In genomic region chr7:118252349-118252748, GRCm38 (mm10) we compare ENCODE assay signal across 8 mouse cellular contexts. TPM values are rescaled to one million over a fixed set of nuclear protein-coding genes. Genes with fewer than 3 reads are reported as not detected.
A peak's percentile ranks its signal among the peaks of the same experiment; 100 is the strongest.
DNase-seq lines count a peak whose midpoint lies in the region; ATAC-seq and TF ChIP-seq lines count a peak whose summit lies in the region.

No protein-coding gene starts in this region.

- no peaks in the 10 kb centered on the region for H3K9me3 ChIP-seq in hindbrain, embryonic 14.5 days (ENCODE audit: control insufficient read depth, low read length)

- no peak overlapping the region for H3K4me3 ChIP-seq in left cerebral cortex, adult 2 months
- H3K4me3 ChIP-seq in hindbrain, embryonic 14.5 days (replicated peaks; ENCODE audit: low read length): no peak overlapping the region

- ATAC-seq in monocyte, adult 5-6 weeks (replicated peaks; ENCODE audit: insufficient number of reproducible peaks, low FRiP score, low TSS enrichment, poor library complexity, severe bottlenecking): no peak
- no peak for ATAC-seq in hindbrain, embryonic 14.5 days (ENCODE audit: low FRiP score)

- peaks cover 5% of the 10 kb centered on the region; the same call in 1 of the 2 replicates for H3K4me1 ChIP-seq in hindbrain, embryonic 14.5 days (replicated peaks; ENCODE audit: control insufficient read depth, insufficient read depth, low read length)

- peak; percentile 23 for DNase-seq in ovary, postnatal 36 days (ENCODE audit: low spot score)
- no peak for DNase-seq in ovary, postnatal 14 days (ENCODE audit: low spot score)
- peak; percentile 78 to 85 for DNase-seq in cerebellum, postnatal 36 days
- DNase-seq in heart, postnatal 14 days: peak; percentile 54 to 57
- peak; percentile 89 for DNase-seq in lung, postnatal 36 days
- no peak for DNase-seq in left cerebral cortex, adult 2 months (ENCODE audit: extremely low spot score in 1 of 2, low spot score in 2 of 2)
- DNase-seq in hindbrain, embryonic 14.5 days (ENCODE audit: low spot score): no peak

- H3K9ac ChIP-seq in hindbrain, embryonic 14.5 days: no peak overlapping the region

- intact Hi-C loops in heart, postnatal 14 days (cut with DNase I): no loop called here
- intact Hi-C loops in left cerebral cortex, adult 2 months (cut with DNase I): no loop called here

- H3K27ac ChIP-seq in left cerebral cortex, adult 2 months: no peak overlapping the region
- no peak overlapping the region for H3K27ac ChIP-seq in hindbrain, embryonic 14.5 days

- H3K36me3 ChIP-seq in hindbrain, embryonic 14.5 days (replicated peaks; ENCODE audit: control insufficient read depth, insufficient read depth): no peaks in the 10 kb centered on the region

- TF ChIP-seq CTCF in left cerebral cortex, adult 2 months (IDR thresholded peaks at IDR 0.05): no peak

- H3K4me2 ChIP-seq in hindbrain, embryonic 14.5 days (replicated peaks): no peak overlapping the region

- 48% methylated on average over 4 of the region's 4 CpGs for WGBS in hindbrain, embryonic 14.5 days

- no peaks in the 10 kb centered on the region for H3K27me3 ChIP-seq in hindbrain, embryonic 14.5 days (ENCODE audit: control insufficient read depth, insufficient read depth, low read length)

RNA-seq across cellular contexts. Expression of gene Smg1, which starts 8.9 kb away (rescaled TPM):
- 10 to 100 TPM; 52.8 to 53.8 TPM for total RNA-seq in heart, postnatal 14 days (2021)
- total RNA-seq in monocyte, adult 5-6 weeks (2017): 80.6 to 144 TPM (median 86.0 TPM) in 3 replicates
- total RNA-seq in left cerebral cortex, adult 2 months (2021): 10 to 100 TPM; 82.4 to 85.4 TPM
- polyA plus RNA-seq in hindbrain, embryonic 14.5 days (2014; fragmentation: Nextera tagmentation; extraction: Ambion mirVana): 27.8 and 28.6 TPM in 2 replicates

Comparison
In these comparisons a context has a peak if more than half of its experiments do, and no peak if none do; other contexts are left out.
1. DNase-seq: peak in ovary, postnatal 36 days (single experiment), cerebellum, postnatal 36 days (2 of 2), heart, postnatal 14 days (2 of 2) and lung, postnatal 36 days (single experiment); none in ovary, postnatal 14 days (single experiment), left cerebral cortex, adult 2 months (0 of 2) and hindbrain, embryonic 14.5 days (single experiment).